Mouse (Mus musculus) WW6 (cell line): ENCODE measurements around the gene Arl16.

Experiments used
- DNase-seq: peaks from one replicate; pipeline ENCODE4 v3.0.0-alpha.2; 2013; ENCODE audit warnings: low read depth, low spot score

Arl16 gene

GRCm38 (mm10) chr11:120492024-120492877, 24.8 kb upstream of the Arl16 start:
- no peak for DNase-seq

- peak; percentile 84 for DNase-seq
Observed at GRCm38 (mm10) chr11:120491317-120492023, 24.1 kb upstream of the Arl16 start, which contains the start of gene Slc25a10. Gene Slc25a10, plus strand, starts transcription at chr11:120491840.

GRCm38 (mm10) chr11:120490291-120491046, 23.1 kb upstream of the Arl16 start:
- no peak for DNase-seq

DNA sequence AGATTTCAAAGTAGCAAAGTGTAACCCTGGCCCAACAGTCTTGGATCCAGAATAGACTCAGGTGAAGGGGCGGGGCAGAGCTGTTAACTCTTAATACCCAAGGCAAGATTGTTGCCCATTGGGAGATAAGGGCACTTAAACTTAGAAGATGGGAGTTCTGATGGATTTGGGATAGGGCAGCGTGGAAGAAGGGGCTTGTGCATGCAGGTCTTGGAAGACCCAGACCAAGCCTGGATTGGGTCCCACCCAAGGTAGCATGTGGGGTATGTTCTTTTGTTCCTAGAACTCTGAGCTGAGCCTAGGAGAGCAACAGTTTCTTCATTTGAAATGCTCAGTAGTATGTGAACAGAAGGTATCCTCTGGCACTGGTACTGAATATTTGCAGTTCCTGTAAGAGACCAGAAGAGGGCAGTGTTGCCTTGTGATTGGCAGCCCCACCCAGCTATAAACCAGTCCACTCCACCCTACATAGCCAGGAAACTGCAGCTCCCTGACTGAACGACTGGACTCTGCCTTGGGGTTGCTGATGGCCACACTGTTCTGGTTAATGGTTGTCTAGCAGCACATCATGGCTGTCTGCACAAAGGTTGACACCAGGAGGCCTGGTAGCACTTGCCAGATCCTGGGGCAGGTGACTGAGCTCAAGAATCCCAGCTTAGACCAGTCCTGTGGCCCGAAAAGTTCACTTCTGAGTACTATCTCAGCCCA, 21.8 kb upstream of the Arl16 start:
- DNase-seq = peak; percentile 73

- no peak for DNase-seq
Observed at GRCm38 (mm10) chr11:120488516-120488915, 21.1 kb upstream of the Arl16 start.

GRCm38 (mm10) chr11:120485251-120485650, 17.8 kb upstream of the Arl16 start:
- DNase-seq = no peak

GRCm38 (mm10) chr11:120484265-120484981, 17.0 kb upstream of the Arl16 start, which contains the start of gene Mrpl12:
Gene Mrpl12, plus strand, starts transcription at chr11:120484613.
- peak; percentile 92 for DNase-seq

GRCm38 (mm10) chr11:120483448-120483934, 16.1 kb upstream of the Arl16 start:
- DNase-seq = no peak

- no peak for DNase-seq
Observed at GRCm38 (mm10) chr11:120472052-120472451, 4.6 kb upstream of the Arl16 start.

- no peak for DNase-seq
Observed at GRCm38 (mm10) chr11:120467736-120468092, 307 bp upstream of the Arl16 start.

- no peak for DNase-seq
Observed at GRCm38 (mm10) chr11:120465521-120465920, 1.9 kb downstream of the Arl16 start.

DNA sequence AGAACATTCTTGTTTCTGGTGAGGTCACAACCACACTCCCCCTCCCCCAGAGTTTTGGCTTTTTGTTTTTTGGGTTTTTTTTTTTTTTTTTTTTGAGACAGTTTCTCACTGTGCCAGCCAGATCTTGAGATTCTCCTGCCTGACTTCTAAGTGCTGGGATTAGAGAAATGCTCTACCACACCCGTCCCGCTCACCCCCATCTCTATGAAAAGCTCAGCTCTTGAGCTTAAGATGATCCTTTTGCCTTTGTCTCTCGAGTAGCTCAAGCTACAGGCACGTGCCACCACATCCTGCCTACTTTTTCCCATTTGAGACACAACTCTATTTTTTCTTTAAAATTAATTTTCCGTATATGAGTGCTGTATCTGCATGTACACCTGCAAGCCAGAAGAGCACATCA, 3.0 kb downstream of the Arl16 start:
- DNase-seq = no peak

DNA sequence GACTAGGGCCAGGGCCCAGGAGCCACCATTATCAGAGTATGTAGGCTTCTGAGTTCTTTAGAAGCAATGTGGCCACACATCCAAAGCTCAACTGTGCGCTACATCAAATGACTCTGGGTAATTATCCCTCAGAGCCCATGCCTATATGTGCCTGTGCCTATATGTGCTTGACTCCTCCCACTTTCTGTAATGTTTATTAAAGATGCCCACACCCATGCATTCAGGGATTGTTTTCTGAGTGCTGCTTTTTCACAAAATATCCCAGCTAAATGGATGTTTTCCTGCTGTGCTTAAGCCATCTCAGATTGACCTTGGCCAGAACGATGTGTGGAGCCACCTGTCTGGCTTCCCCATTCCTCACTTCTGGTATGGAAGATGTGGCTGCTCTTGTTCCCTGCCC, 3.9 kb downstream of the Arl16 start:
- DNase-seq = no peak

DNA sequence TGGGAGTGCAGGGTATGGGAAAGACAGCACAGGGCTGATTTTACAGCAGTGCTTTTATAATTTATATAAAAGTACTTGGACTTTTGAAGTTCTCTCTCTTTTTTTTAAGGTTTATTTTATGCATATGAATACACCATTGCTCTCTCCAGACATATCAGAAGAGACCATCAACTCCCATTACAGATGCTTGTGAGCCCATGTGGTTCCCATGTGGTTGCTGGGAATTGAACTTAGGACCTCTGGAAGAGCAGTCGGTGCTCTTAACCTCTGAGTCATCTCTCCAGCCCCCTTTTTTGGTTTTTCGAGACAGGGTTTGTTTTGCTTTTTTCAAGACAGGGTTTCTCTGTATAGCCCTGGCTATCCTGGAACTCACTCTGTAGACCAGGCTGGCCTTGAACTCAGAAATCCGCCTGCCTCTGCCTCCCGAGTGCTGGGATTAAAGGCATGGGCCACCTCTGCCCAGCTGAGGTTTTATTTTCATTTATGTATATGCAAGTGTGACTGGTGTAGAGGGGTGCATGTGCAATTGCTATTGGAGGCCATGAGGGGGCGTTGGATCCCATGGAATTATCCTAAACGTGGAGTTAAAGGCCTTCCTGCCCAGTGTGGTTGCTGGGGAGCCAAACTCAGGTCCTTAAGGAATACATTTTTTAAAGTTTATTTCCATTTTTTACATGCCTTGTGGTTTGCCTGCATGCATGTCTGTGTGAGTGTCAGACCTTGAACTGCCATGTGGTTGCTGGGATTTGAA, 8.4 kb downstream of the Arl16 start:
- peak; percentile 45 for DNase-seq

DNA sequence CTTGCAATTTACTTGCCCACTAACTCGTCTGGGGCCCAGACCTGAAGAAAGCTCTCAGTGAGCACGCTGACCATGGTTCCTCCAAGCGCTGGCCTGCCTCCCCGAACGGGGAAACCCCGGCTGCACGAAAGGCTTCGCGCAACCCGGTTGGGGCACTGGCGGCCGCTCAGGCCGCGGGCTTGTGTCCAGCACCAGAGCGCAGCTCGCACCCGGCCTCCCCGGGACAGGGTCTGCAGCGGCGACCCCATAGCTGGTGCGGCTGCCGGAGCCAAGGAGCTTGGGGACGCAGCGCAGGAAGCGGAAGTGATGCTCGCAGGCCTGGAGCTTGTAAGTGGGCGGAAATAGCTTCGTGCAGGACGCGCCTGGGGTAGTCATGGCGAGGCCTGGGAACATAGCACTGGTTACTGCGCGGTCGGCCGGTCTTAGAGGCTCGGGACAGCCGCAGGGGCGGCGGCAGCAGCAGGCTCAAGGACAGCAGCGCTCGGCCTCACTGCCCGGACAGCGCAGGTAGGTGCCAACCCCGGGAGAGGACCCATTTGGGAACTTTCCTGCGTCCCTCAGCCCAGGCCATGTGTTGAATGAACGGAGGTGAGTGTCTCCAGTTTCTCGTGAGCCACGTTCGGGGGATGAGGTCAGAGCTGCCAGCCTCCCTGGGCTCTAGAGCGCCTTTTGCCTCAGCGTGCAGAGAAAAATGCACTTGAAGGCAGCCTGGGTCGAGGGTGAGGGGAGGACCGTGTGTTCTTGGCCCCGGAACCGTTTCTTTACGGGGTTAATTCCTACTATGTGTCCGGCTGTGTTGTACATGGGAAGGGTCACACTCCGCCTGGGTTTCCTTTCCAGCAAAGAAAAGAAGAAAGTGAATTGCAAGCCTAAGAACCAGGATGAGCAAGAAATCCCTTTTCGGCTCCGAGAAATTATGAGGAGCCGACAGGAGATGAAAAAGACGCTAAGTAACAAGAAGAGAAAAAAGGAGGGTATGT, 9.3 kb downstream of the Arl16 start, which contains the start of the genes Oxld1 and Ccdc137:
TSS of gene Oxld1 (minus strand) at position 297 of the 980 bp plus-strand sequence.
TSS of gene Ccdc137 (plus strand) at position 344 of the 980 bp plus-strand sequence.
- DNase-seq = peak; percentile 57

- no peak for DNase-seq
Observed at GRCm38 (mm10) chr11:120457370-120457769, 10.0 kb downstream of the Arl16 start.

DNA sequence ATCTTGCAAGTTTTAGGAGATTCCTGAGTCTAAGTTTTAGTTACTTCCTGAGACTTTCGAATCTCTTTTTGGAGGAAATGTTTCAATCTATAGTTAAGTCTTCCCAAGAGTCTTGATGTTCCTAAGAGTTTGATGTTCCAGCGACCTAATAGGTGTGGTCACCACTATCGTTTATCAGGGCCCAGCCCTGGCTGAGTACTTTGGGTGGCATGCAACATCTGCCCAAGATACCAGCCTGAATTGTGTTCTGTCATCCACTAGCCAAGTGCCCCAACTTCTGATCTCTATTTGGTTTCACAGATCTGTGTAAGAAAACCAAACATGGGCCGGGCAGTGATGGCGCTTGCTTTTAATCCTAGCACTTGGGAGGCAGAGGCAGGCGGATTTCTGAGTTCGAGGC, 12.0 kb downstream of the Arl16 start:
- DNase-seq = no peak

- DNase-seq = no peak
Observed at GRCm38 (mm10) chr11:120454965-120455364, 12.4 kb downstream of the Arl16 start.
